Mouse (Mus musculus): ENCODE measurements around the gene Tssk3. TPM values are rescaled to one million over a fixed set of nuclear protein-coding genes. Genes with fewer than 3 reads are reported as not detected.
A peak's percentile ranks its signal among the peaks of the same experiment; 100 is the strongest.

Tssk3 gene
- polyA plus RNA-seq, 1 experiment from 2014 or later: not detected

- WGBS: 61% methylated on average over 6 of the region's 6 CpGs
These were observed 20.7 kb upstream of the Tssk3 start for GRCm38 (mm10) chr4:129511413-129512096.

GRCm38 (mm10) chr4:129510723-129511412, 20.0 kb upstream of the Tssk3 start:
- H3K4me3 ChIP-seq: no peak overlapping the region
- ATAC-seq (ENCODE audit: extremely low read depth, insufficient number of reproducible peaks, low FRiP score, low TSS enrichment): no peak
- no peak overlapping the region for H3K4me2 ChIP-seq
- H3K36me3 ChIP-seq: peaks cover 12% of the 10 kb centered on the region
- 0 out of 2 replicates have a peak overlapping the region, but pooled peaks have one; percentile 5 for H3K27ac ChIP-seq (replicated peaks)
- peaks cover 57% of the 10 kb centered on the region for H3K4me1 ChIP-seq
- no peaks in the 10 kb centered on the region for H3K9me3 ChIP-seq
- H3K27me3 ChIP-seq (replicated peaks): no peaks in the 10 kb centered on the region
- no peak overlapping the region for H3K9ac ChIP-seq
- WGBS: 64% methylated on average over 6 of the region's 6 CpGs

More at GRCm38 (mm10) chr4:129511413-129512096, 20.7 kb upstream of the Tssk3 start:
- H3K4me1 ChIP-seq: peaks cover 60% of the 10 kb centered on the region
- H3K4me2 ChIP-seq: no peak overlapping the region
- peak overlapping the region; percentile 5; the same call in 1 of the 2 replicates for H3K27ac ChIP-seq (replicated peaks)
- no peak for ATAC-seq (ENCODE audit: extremely low read depth, insufficient number of reproducible peaks, low FRiP score, low TSS enrichment)
- no peak overlapping the region for H3K4me3 ChIP-seq
- H3K36me3 ChIP-seq: peaks cover 18% of the 10 kb centered on the region
- H3K9ac ChIP-seq: 0 out of 2 replicates have a peak overlapping the region, but pooled peaks have one; percentile 13
- no peaks in the 10 kb centered on the region for H3K27me3 ChIP-seq (replicated peaks)
- no peaks in the 10 kb centered on the region for H3K9me3 ChIP-seq

GRCm38 (mm10) chr4:129509650-129510049, 18.8 kb upstream of the Tssk3 start:
- H3K27ac ChIP-seq (replicated peaks): no peak overlapping the region
- 0 out of 2 replicates have a peak overlapping the region, but pooled peaks have one; percentile 10 for H3K9ac ChIP-seq
- no peak for ATAC-seq (ENCODE audit: extremely low read depth, insufficient number of reproducible peaks, low FRiP score, low TSS enrichment)
- no peak overlapping the region for H3K4me3 ChIP-seq
- no peaks in the 10 kb centered on the region for H3K9me3 ChIP-seq
- peaks cover 45% of the 10 kb centered on the region for H3K4me1 ChIP-seq
- H3K36me3 ChIP-seq: no peaks in the 10 kb centered on the region
- H3K4me2 ChIP-seq: no peak overlapping the region
- 55% methylated on average over 3 of the region's 3 CpGs for WGBS
- H3K27me3 ChIP-seq (replicated peaks): no peaks in the 10 kb centered on the region

- no peaks in the 10 kb centered on the region for H3K27me3 ChIP-seq (replicated peaks)
- no peaks in the 10 kb centered on the region for H3K36me3 ChIP-seq
- no peak overlapping the region for H3K4me2 ChIP-seq
- no peak for ATAC-seq (ENCODE audit: extremely low read depth, insufficient number of reproducible peaks, low FRiP score, low TSS enrichment)
- H3K9ac ChIP-seq: 0 out of 2 replicates have a peak overlapping the region, but pooled peaks have one; percentile 13
- no peak overlapping the region for H3K27ac ChIP-seq (replicated peaks)
- peaks cover 51% of the 10 kb centered on the region for H3K4me1 ChIP-seq
- H3K9me3 ChIP-seq: no peaks in the 10 kb centered on the region
- WGBS: 63% methylated on average over 15 of the region's 15 CpGs
- no peak overlapping the region for H3K4me3 ChIP-seq
These were observed 18.2 kb upstream of the Tssk3 start for GRCm38 (mm10) chr4:129508834-129509600.

GRCm38 (mm10) chr4:129508237-129508515, 17.4 kb upstream of the Tssk3 start:
- peaks cover 58% of the 10 kb centered on the region for H3K4me1 ChIP-seq
- 29% methylated on average over 3 of the region's 3 CpGs for WGBS
- H3K27ac ChIP-seq (replicated peaks): peak overlapping the region; percentile 53
- peak overlapping the region; percentile 9; the same call in 1 of the 2 replicates for H3K4me2 ChIP-seq
- H3K4me3 ChIP-seq: no peak overlapping the region
- H3K9ac ChIP-seq: peak overlapping the region; percentile 28
- no peak; the same call in 1 of the 2 replicates for ATAC-seq (ENCODE audit: extremely low read depth, insufficient number of reproducible peaks, low FRiP score, low TSS enrichment)
- no peaks in the 10 kb centered on the region for H3K9me3 ChIP-seq
- H3K36me3 ChIP-seq: no peaks in the 10 kb centered on the region
- no peaks in the 10 kb centered on the region for H3K27me3 ChIP-seq (replicated peaks)

- no peak for ATAC-seq (ENCODE audit: extremely low read depth, insufficient number of reproducible peaks, low FRiP score, low TSS enrichment)
- WGBS: 52% methylated on average over 10 of the region's 10 CpGs
- peak overlapping the region; percentile 9; the same call in 1 of the 2 replicates for H3K4me2 ChIP-seq
These were observed 16.8 kb upstream of the Tssk3 start for GRCm38 (mm10) chr4:129507434-129508236.

GRCm38 (mm10) chr4:129505511-129505910, 14.7 kb upstream of the Tssk3 start:
- Histone ChIP-seq H3K4me3 (no peak overlapping the region), H3K36me3 (no peaks in the 10 kb centered on the region), H3K27me3 (replicated peaks) (no peaks in the 10 kb centered on the region), H3K9me3 (no peaks in the 10 kb centered on the region), H3K9ac (no peak overlapping the region), H3K4me2 (no peak overlapping the region), H3K4me1 (peaks cover 56% of the 10 kb centered on the region), H3K27ac (replicated peaks) (no peak overlapping the region)
- 80% methylated on average over 3 of the region's 3 CpGs for WGBS
- no peak for ATAC-seq (ENCODE audit: extremely low read depth, insufficient number of reproducible peaks, low FRiP score, low TSS enrichment)

More at GRCm38 (mm10) chr4:129507434-129508236, 16.8 kb upstream of the Tssk3 start:
- Histone ChIP-seq H3K27me3 (replicated peaks) (no peaks in the 10 kb centered on the region), H3K4me1 (peaks cover 59% of the 10 kb centered on the region), H3K27ac (replicated peaks) (peak overlapping the region; percentile 36; the same call in 1 of the 2 replicates), H3K4me3 (no peak overlapping the region), H3K9me3 (no peaks in the 10 kb centered on the region), H3K9ac (peak overlapping the region; percentile 28; the same call in 1 of the 2 replicates), H3K36me3 (no peaks in the 10 kb centered on the region)

- peak overlapping the region; percentile 58 for H3K9ac ChIP-seq
- no peak overlapping the region for H3K4me3 ChIP-seq
- H3K4me1 ChIP-seq: peaks cover 58% of the 10 kb centered on the region
- WGBS: 58% methylated on average over 11 of the region's 11 CpGs
- H3K9me3 ChIP-seq: no peaks in the 10 kb centered on the region
- H3K27ac ChIP-seq (replicated peaks): peak overlapping the region; percentile 53
- ATAC-seq (ENCODE audit: extremely low read depth, insufficient number of reproducible peaks, low FRiP score, low TSS enrichment): no peak
- no peaks in the 10 kb centered on the region for H3K36me3 ChIP-seq
- H3K4me2 ChIP-seq: no peak overlapping the region
- H3K27me3 ChIP-seq (replicated peaks): no peaks in the 10 kb centered on the region
These were observed 12.2 kb upstream of the Tssk3 start for GRCm38 (mm10) chr4:129502901-129503444.

GRCm38 (mm10) chr4:129502327-129502888, 11.6 kb upstream of the Tssk3 start:
- Histone ChIP-seq H3K4me1 (peaks cover 53% of the 10 kb centered on the region), H3K9ac (peak overlapping the region; percentile 25), H3K9me3 (no peaks in the 10 kb centered on the region), H3K4me3 (no peak overlapping the region), H3K27me3 (replicated peaks) (no peaks in the 10 kb centered on the region), H3K36me3 (no peaks in the 10 kb centered on the region), H3K4me2 (no peak overlapping the region), H3K27ac (replicated peaks) (peak overlapping the region; percentile 53)
- ATAC-seq (ENCODE audit: extremely low read depth, insufficient number of reproducible peaks, low FRiP score, low TSS enrichment): no peak
- WGBS: 44% methylated on average over 9 of the region's 9 CpGs
